22 mouse cellular contexts compared by ENCODE assay signal in the genomic region with DNA sequence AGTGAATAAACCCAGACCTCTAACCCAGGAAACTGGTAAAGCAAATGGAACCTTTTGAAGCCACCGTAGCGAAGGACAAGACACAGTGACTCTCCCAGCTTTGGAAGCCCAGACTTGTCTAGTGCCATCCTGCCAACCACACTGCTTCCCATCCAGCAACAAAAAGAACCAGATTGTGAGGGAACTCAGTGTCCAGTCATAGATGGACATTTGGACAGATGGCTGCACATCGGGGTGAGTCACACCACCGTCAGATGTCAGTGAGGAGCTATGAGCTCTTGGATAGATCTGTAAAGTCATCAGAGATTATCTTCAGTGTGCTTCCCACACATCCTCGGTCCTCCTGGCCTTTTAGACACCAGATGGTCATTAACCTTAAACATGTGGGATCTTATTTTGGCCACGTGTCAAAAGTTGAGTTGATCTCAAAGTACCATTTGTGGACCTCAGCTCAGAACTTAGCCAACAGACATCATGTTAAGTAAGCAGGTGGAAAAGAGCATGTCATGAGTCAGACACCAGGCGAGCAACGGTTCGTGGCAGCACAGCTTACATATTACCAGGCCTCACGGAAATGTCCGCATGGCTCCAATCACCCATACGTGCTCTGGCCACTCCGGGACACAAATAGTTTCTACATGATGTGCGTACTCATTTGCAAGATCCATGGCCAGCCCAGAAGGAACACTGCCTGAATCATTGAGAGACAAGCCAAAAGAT.
A peak's percentile ranks its signal among the peaks of the same experiment; 100 is the strongest.
DNase-seq lines count a peak whose midpoint lies in the region; ATAC-seq and TF ChIP-seq lines count a peak whose summit lies in the region.
"Had no signal": no experiment of that assay in that cellular context is flagged by ENCODE, and none has a peak within 500 bp of the region (broad histone marks: within the 10 kb centered on the region; RNA-seq: fewer than 3 reads in every experiment).

No protein-coding gene starts in this region.

- no peaks in the 10 kb centered on the region for H3K27me3 ChIP-seq in kidney, embryonic 16.5 days (ENCODE audit: insufficient read depth, low read length)
- H3K27me3 ChIP-seq in cerebellum, adult 2 months (ENCODE audit: control insufficient read depth, insufficient read depth, low read length), result no peaks in the 10 kb centered on the region
- no peaks in the 10 kb centered on the region for H3K27me3 ChIP-seq in embryonic facial prominence, embryonic 14.5 days (replicated peaks; ENCODE audit: control insufficient read depth, insufficient read depth, low read length)
- H3K27me3 ChIP-seq: forebrain, embryonic 15.5 days; hindbrain, embryonic 12.5 days; liver, embryonic 12.5 days had no signal

- no peak overlapping the region for H3K4me2 ChIP-seq in kidney, embryonic 16.5 days (replicated peaks; ENCODE audit: low read depth, low read length)
- no peak overlapping the region for H3K4me2 ChIP-seq in embryonic facial prominence, embryonic 14.5 days (ENCODE audit: low read depth, low read length)
- H3K4me2 ChIP-seq: forebrain, embryonic 15.5 days; heart, embryonic 11.5 days; hindbrain, embryonic 12.5 days; liver, embryonic 12.5 days; midbrain, embryonic 11.5 days had no signal

- TF ChIP-seq CTCF in cerebellum, adult 2 months (IDR thresholded peaks at IDR 0.05; ENCODE audit: borderline replicate concordance, insufficient read depth, low read depth, low read length), result no peak

- 0 out of 2 replicates have a peak, but pooled peaks have one; percentile 19 for ATAC-seq in kidney, embryonic 16.5 days (ENCODE audit: low FRiP score, low TSS enrichment)
- no peak; the same call in 1 of the 2 replicates for ATAC-seq in embryonic facial prominence, embryonic 14.5 days (ENCODE audit: low read depth)
- ATAC-seq: forebrain, embryonic 15.5 days; liver, embryonic 12.5 days had no signal

- no peak overlapping the region for H3K27ac ChIP-seq in kidney, embryonic 16.5 days (ENCODE audit: low read length)
- H3K27ac ChIP-seq in cerebellum, adult 2 months (ENCODE audit: insufficient read depth, low read length), result no peak overlapping the region
- H3K27ac ChIP-seq in embryonic facial prominence, embryonic 14.5 days (replicated peaks; ENCODE audit: low read depth, low read length), result no peak overlapping the region
- H3K27ac ChIP-seq: forebrain, embryonic 15.5 days; hindbrain, embryonic 12.5 days; left cerebral cortex, adult 2 months; liver, embryonic 12.5 days had no signal

- no peaks in the 10 kb centered on the region for H3K36me3 ChIP-seq in kidney, embryonic 16.5 days (ENCODE audit: insufficient read depth, low read length)
- no peaks in the 10 kb centered on the region for H3K36me3 ChIP-seq in embryonic facial prominence, embryonic 14.5 days (ENCODE audit: control insufficient read depth, insufficient read depth, low read length)
- H3K36me3 ChIP-seq: forebrain, embryonic 15.5 days; hindbrain, embryonic 12.5 days; liver, embryonic 12.5 days had no signal

- no peak overlapping the region for H3K9ac ChIP-seq in kidney, embryonic 16.5 days (replicated peaks; ENCODE audit: low read length)
- no peak overlapping the region for H3K9ac ChIP-seq in embryonic facial prominence, embryonic 14.5 days (ENCODE audit: low read depth, low read length)
- H3K9ac ChIP-seq: forebrain, embryonic 15.5 days; hindbrain, embryonic 12.5 days; liver, embryonic 12.5 days had no signal

- DNase-seq in kidney, adult 9 months, result no peak
- DNase-seq in Muller cell, postnatal 12 days (ENCODE audit: inconsistent ontology term), result peak; percentile 36
- peak; percentile 40 to 64 for DNase-seq in cerebellum, adult 2 months
- DNase-seq in embryonic facial prominence, embryonic 14.5 days (ENCODE audit: low spot score), result peak; percentile 32
- no peak for DNase-seq in thymus, postnatal 14 days
- DNase-seq in heart, adult 9 months (ENCODE audit: low spot score in 2 of 2), result no peak
- DNase-seq in natural killer cell, adult 2 months (ENCODE audit: low spot score in 2 of 2), result no peak
- DNase-seq: adrenal gland, adult 8-10 months; gastrocnemius, postnatal 25 days; heart, postnatal 10 days; kidney, adult 2 months; kidney, postnatal 25 days; left cerebral cortex, postnatal 4 days; lung, adult 2 months; thymus, adult 2 months had no signal

- no peak overlapping the region for H3K4me3 ChIP-seq in kidney, embryonic 16.5 days (ENCODE audit: low read length)
- no peak overlapping the region for H3K4me3 ChIP-seq in cerebellum, adult 2 months (replicated peaks; ENCODE audit: insufficient read depth, low read depth, low read length)
- H3K4me3 ChIP-seq in embryonic facial prominence, embryonic 14.5 days (ENCODE audit: low read depth, low read length), result no peak overlapping the region
- H3K4me3 ChIP-seq: forebrain, embryonic 15.5 days; hindbrain, embryonic 12.5 days; left cerebral cortex, adult 2 months; liver, embryonic 12.5 days had no signal

- WGBS in kidney, embryonic 16.5 days, result 74% methylated on average over 14 of the region's 14 CpGs
- 42% methylated on average over 14 of the region's 14 CpGs for WGBS in cerebellum, adult 2 months
- WGBS in embryonic facial prominence, embryonic 14.5 days, result 84% methylated on average over 14 of the region's 14 CpGs

- H3K4me1 ChIP-seq in kidney, embryonic 16.5 days (ENCODE audit: insufficient read depth, low read length), result peaks cover 8% of the 10 kb centered on the region; the same call in 1 of the 2 replicates
- peaks cover 11% of the 10 kb centered on the region for H3K4me1 ChIP-seq in cerebellum, adult 2 months (ENCODE audit: control insufficient read depth, insufficient read depth, low read length)
- peaks cover 10% of the 10 kb centered on the region for H3K4me1 ChIP-seq in embryonic facial prominence, embryonic 14.5 days (ENCODE audit: control insufficient read depth, insufficient read depth, low read length)
- H3K4me1 ChIP-seq: liver, embryonic 12.5 days had no signal

- H3K9me3 ChIP-seq in kidney, embryonic 16.5 days (ENCODE audit: low read length), result no peaks in the 10 kb centered on the region
- H3K9me3 ChIP-seq in embryonic facial prominence, embryonic 14.5 days (ENCODE audit: control insufficient read depth, low read length), result no peaks in the 10 kb centered on the region
- H3K9me3 ChIP-seq: forebrain, embryonic 15.5 days; hindbrain, embryonic 12.5 days; liver, embryonic 12.5 days had no signal

- TF ChIP-seq POLR2A in cerebellum, adult 2 months (IDR thresholded peaks at IDR 0.05; ENCODE audit: borderline replicate concordance, insufficient read depth, low read length), result no peak

Comparison
In these comparisons a context has a peak if more than half of its experiments do, and no peak if none do; other contexts are left out.
1. DNase-seq: peak in Muller cell, postnatal 12 days (single experiment), cerebellum, adult 2 months (2 of 2) and embryonic facial prominence, embryonic 14.5 days (single experiment); none in kidney, adult 9 months (single experiment), thymus, postnatal 14 days (single experiment), heart, adult 9 months (0 of 2) and natural killer cell, adult 2 months (0 of 2).